Mouse (Mus musculus) myocyte (in vitro differentiated cells): ENCODE results near the gene Phf21a.

Experiments used
- POLR2A ChIP-seq: IDR thresholded peaks from one replicate; pipeline ENCODE4 v1.6.1; 2011; ENCODE audit warnings: low read depth, mild to moderate bottlenecking, control low read depth, moderate library complexity; ENCODE audit not compliant: insufficient read length
- POLR2AphosphoS2 ChIP-seq: IDR thresholded peaks from one replicate; pipeline ENCODE4 v1.6.1; 2011; ENCODE audit warnings: low read depth, control low read depth; ENCODE audit not compliant: insufficient read length
- USF1 ChIP-seq: IDR thresholded peaks from one replicate; pipeline ENCODE4 v1.6.1; 2011; ENCODE audit warnings: low read depth, mild to moderate bottlenecking, control low read depth, moderate library complexity

DNA sequence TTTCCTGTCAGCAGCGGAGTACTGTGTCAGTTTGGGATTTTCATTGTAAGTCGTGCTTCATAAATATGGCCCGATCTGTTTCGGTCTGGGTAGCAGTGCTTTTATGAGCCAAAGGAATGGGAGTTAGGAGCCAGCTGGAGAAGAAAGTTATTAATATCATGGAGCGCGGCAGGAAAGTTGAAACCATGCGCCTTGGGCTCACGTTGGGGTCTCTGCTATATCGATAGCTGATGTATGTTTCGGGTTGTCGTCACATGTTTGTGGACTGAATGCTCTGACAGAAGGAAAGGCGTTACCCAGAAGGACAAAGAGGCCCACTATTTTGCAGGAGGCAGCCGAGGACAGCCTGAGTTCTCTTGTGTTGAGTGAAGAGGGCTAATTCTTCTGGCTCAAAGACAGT lies 36.2 kb upstream of the Phf21a start:
- TF ChIP-seq POLR2AphosphoS2 (no peak), POLR2A (no peak), USF1 (no peak)
